Mouse (Mus musculus) neutrophil, adult 59 days (primary cell): Measurements from ENCODE around the gene Hes5. TPM values are rescaled to one million over a fixed set of nuclear protein-coding genes. Genes with fewer than 3 reads are reported as not detected.

Experiments used
- total RNA-seq, 2 experiments: library from RNA; stranded (reverse); gene quantifications; 1 replicate in 1 of 2; 2 replicates in 1 of 2; pipeline ENCODE4 v1.2.4; 2023

The Hes5 gene
- total RNA-seq, result under 1 TPM; 0.73 to 0.99 TPM

DNA sequence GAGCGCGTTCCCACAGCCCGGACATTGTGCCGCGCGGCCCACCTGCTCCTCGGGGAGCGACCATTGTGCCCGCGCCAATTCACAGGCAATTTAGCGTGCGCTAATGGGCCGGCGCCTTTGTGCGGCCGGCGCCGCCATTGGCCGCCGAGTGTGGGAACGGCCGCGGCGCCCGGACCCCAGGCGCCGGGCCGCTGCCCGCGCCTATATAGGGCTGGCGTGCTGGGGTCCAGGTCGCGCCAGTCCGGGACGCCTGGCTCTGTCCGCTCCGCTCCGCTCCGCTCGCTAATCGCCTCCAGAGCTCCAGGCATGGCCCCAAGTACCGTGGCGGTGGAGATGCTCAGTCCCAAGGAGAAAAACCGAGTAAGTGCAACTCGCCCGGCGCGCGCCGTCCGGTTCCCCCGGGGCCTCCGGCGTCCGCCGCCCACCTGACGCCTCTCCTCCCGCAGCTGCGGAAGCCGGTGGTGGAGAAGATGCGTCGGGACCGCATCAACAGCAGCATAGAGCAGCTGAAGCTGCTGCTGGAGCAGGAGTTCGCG, at the start of gene Hes5:
Gene Hes5 (plus strand): TSS at position 234 of the 536 bp plus-strand sequence.

DNA sequence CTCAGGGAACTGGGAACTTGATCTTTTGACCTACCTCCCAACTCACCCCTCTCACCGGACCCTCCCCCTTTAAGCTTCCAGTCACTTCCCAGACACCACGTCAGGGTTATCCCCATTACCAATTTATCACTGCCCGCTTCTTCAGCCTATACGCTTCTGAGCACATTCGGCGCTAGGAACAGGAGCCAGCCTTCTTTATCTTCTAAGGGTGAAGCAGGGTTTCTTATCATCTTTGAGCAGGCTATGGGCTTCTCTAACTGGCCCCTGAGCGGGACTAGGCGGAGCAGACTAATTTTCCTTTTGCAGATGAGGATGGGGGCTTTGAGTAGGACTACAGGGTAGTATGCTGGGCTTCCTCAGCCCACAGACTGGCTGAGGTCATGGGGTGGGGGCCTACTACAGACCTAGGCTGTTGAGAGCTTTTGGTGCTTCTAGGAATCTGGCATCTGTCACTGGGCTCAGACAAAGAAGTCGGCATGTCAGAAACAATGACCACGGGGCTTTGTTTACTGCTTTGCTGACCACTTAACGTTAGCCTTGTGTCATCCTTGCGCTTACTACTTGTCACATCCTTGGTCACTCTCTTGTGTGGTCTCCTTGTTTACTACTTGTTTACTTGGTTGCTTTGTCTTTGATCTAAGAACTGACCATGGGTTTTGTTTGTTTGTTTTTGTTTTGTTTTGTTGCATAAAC, 32.2 kb upstream of the Hes5 start, which contains the start of gene Tnfrsf14:
Gene Tnfrsf14 (minus strand): TSS at position 169 of the 693 bp plus-strand sequence.

DNA sequence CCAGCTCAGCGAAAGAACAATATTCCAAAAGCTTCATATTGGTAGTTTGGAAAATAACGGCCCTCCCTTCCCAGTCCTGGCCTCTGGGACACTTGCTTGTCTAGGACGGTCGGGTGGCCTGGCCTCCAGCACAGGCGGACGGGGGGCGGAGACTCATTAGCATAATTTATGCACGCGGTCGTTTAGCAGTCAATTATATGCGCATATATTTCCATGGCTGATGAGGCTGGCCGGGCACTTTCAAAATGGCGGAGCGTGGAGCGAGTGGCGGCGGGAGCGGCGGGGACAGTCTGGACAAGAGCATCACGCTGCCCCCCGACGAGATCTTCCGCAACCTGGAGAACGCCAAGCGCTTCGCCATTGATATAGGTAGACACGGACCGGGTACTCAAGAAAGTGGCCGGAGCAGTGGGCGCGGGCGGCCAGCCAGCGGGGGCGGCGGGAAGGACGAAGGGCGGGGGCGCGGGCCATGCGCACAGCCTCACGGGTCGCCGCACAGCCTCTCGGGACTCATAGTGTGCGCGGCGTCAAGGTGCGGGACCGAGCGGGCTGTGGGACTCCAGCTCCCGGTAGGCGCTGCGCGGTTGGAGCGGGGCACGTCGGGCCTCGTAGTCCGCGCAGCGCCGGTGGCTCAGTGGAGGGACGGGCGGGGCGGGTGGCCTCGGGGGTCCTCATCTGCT, 3.3 kb downstream of the Hes5 start, which contains the start of gene Pank4:
Gene Pank4 (plus strand): TSS at position 223 of the 680 bp plus-strand sequence.

Other genes with a start within 250 kb of the Hes5 start
- gene Ttc34, start 123.5 kb upstream of the Hes5 start, total RNA-seq, result not detected
- gene Mmel1, start 91.3 kb upstream of the Hes5 start, total RNA-seq, result under 1 TPM in 1 of 2 experiments, not detected in 1; 0.42 TPM
- 1 to 10 TPM; 2.5 to 3.7 TPM for gene Fam213b, start 61.8 kb upstream of the Hes5 start, total RNA-seq
- 100 to 1,000 TPM in 1 of 2 experiments, 10 to 100 TPM in 1; 99.6 to 112 TPM for gene Tnfrsf14, start 32.4 kb upstream of the Hes5 start, total RNA-seq
- gene Pank4, start 3.2 kb downstream of the Hes5 start, total RNA-seq, result 10 to 100 TPM; 25.1 to 31.4 TPM
- not detected for gene Plch2, start 95.9 kb downstream of the Hes5 start, total RNA-seq
- gene Pex10, start 106.1 kb downstream of the Hes5 start, total RNA-seq, result 1 to 10 TPM; 3.9 to 6.7 TPM
- gene Rer1, start 125.5 kb downstream of the Hes5 start, total RNA-seq, result 10 to 100 TPM; 52.7 to 55.5 TPM
- 1 to 10 TPM in 1 of 2 experiments, under 1 TPM in 1; 0.97 to 1.2 TPM for gene Morn1, start 125.7 kb downstream of the Hes5 start, total RNA-seq